Mouse (Mus musculus) frontal cortex, postnatal 10 days (tissue): ENCODE results near the gene Col2a1.

ENCODE experiments used
- DNase-seq, 2 experiments: peaks; one replicate each; pipeline ENCODE4 v3.0.0; 2022; ENCODE audit warnings: low spot score in 2 of 2, mixed read lengths in 1 of 2

Gene Col2a1

DNA sequence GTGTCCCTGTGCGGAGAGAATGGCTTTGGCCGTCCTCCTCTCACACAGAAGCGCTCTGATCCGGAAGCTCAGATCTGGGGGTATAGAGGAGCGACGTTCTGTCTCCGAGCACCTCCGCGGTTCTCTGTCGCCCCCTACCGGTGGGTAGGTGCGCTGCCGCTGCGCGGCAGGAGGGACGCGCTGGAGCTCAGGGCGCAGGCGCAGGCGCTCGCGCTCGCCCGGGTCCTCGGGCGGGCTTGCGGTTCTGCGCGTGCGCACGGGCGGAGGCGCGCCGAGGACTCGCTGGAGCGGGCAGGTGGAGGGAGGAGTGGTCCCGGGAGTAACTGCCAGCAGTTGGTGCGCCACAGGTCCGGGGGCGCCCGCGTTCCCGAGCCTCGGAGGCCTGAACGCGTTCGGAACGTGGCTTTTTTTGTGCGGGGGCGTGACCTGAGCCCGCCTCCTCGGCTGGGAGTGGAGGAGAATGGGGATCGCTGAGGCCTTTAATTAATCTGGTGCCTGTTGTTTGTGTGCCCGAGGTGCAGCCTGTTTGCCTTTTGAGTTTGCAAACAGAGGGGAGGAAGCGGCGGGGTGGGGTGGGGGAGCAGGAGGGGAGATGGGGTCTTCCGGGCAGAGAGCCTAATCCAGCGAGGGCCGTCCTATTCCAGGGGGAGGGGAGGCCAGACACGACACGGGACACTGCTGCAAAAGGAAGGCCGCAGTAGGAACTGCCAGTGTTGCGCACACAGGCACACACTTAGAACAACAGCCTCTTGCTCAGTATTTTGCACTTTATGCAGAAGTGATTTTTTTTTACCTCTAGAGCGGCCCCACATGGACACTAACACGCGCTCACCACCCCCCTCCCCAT lies 40.3 kb downstream of the Col2a1 start, which contains the start of gene Tmem106c:
Gene Tmem106c, plus strand, starts transcription at position 212 of the 847 bp plus-strand sequence.
- DNase-seq = peak; percentile 82 to 90

DNA sequence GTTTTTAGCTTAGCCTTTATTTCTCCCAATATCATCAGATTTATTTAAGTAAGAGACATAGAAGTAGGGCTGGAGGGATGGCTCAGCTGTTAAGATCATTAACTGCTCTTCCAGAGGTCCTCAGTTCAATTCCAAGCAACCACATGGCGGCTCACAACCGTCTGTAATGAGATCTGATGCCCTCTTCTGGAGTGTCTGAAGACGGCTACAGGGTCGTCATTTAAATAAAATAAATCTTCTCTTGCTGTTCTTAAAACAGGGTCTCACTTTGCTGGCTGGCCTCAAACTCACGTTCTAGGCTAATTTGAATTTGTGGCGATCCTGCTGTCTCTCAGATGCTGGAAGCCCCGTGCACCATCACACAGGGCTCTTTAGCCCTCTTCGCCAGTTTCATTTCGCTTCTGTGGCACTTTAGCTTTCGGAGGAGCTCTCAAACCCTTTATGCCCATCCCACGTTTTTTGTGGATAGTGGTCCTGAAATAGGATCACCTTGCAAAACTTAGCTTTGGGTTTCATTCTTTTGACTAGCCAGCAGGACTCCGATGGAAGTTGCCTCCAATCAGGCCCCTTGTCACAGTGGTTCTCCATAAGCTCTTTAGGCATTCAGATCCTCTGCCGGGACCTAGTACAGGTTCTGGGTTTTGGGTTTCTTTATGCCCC lies 41.0 kb downstream of the Col2a1 start:
- no peak for DNase-seq

DNA sequence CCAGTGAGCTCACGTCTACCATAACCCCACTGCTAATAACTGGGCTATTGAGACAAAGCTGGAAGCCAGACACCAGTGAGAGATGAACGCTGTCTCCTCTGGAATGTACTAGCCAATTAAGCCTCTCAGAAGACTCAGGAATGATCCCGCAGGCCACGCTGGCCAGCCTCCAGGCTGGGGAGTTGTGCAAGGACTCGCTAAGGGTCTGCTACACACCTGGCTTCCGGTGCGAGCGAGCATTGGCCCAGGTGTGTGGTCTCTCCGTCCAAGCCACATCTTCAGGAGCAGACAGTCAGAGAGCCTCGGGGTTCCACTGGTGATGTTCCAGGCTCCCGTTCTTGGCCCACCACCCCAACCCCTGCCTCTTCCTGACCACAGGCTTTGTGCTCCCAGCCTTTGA lies 48.1 kb downstream of the Col2a1 start:
- DNase-seq = no peak

DNA sequence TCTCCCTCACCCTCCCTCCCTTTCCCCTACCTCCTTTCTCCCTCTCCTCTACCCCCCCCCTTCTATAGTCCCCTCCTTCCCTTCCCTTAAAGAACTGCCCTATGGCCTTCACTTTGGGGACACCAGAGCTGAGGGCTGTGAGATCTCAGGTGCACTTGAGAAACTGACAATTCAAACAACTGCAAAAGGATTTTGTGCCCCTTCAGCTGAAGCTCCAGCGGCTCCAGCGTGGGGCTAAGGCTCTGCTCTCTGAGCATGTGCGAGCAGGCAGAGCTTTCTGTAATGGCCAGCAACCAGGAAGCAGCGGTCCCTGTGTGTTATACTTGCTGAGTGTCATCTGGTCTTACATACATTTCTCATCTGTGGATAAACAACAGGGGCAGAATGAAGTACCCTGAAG lies 48.8 kb downstream of the Col2a1 start:
- DNase-seq = no peak

DNA sequence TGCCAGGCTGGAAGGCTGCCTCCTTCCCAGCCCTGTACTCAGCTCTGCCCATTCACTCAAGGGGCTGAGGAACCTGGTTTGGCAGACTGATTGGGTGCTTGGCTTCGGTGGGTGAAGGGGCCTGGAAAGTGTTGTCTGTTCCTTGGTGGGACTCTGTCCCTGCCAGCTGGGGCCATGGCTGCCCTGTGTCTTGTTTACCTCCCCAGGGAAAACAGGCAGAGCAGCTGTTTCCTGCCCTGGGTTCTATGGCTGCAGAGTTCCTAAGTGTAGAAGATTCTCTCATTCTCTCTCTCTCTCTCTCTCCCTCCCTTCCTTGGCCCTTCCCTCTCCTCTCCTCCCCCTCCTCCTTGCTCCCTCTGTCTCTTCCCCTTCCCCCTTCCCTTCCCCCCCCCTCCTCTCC lies 49.2 kb downstream of the Col2a1 start:
- no peak for DNase-seq

DNA sequence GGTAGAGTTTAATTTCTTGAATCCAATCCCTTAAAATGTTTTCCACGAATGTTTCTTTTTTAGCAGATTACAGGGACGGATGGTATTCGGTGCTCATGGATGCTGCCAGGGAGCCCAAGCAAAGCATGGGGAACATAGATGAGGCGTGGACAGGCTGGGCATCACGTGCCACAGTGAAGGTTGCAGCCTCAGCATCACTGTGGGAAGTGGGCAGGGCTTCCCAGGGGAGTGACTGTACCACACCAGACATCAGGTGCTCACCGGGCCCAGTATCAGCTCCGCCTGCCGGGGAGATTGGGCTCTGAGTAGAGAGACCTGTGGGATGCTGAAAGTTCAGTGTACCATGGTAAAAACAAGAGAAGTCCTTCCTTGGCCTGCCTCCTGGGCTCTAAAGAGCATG lies 49.8 kb downstream of the Col2a1 start:
- DNase-seq = no peak

DNA sequence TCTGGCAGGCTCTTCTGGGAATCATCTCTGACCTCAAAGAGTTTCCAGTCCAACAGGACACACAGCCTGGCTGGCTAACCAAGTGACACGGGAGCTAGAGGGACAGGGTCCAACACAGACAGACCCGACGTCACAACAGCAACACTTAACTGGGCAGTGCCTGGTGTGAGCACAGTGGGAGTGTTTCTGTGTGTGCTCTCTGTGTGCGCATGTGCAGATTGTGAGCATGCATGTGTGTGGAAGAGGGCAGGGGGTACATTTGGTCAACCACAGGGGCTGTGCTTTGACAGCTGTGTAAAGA lies 51.7 kb downstream of the Col2a1 start:
- no peak for DNase-seq

DNA sequence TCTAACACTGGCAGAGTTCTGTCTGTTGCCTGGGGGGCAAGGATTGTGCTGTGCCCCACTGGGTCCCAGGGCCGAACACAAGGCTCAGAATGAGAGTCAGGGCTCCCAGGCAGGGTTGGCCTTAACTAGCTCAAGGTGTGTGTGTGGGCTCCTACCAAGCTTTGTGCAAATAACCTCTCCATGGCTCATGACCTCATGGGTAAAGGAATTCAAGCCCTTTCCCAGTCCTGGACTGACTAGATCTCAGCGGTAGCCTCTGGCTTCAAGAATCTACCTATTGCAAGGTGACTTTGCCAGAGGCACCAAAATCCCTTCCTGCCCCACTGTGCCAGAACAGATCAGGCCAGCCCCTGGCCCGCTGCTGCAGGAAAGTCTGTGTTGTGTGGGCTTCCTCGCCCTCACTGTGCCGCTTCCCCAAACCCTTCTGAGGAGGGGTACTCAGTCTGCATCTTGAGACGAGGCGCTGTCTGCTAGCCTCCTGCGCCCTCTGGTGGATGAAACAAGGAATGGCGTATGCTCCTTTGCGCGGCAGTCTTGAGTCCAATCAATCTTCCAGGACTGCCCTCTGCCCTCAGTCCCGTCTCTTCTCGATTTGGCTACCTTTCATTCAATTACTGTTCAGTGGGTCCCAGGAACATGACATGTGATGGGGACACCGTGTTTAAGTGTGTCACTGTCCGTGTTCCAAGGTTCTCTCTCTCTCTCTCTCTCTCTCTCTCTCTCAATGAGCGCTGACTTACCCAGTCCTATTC lies 52.2 kb downstream of the Col2a1 start:
- DNase-seq = peak in 1 of 2 experiments; percentile 63

DNA sequence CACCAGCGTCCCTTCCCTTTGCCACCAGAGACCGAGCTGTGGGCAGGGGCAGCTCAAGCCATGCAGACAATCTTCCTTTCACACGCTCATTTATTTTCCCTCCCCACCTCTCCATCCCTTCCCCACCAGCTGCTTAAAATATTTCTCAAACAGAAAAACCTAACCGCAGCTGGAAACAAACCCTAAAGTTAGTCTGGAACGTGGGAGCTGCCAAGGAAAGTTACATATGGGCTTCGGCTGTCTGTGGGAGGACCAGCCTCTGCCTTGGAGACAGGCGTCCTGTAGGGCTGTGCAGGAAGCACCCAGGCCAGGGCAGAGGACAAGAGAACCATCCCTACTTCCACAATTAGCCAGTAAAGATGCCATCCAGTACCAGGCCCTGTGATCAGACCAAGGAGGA lies 54.3 kb downstream of the Col2a1 start:
- DNase-seq = no peak

DNA sequence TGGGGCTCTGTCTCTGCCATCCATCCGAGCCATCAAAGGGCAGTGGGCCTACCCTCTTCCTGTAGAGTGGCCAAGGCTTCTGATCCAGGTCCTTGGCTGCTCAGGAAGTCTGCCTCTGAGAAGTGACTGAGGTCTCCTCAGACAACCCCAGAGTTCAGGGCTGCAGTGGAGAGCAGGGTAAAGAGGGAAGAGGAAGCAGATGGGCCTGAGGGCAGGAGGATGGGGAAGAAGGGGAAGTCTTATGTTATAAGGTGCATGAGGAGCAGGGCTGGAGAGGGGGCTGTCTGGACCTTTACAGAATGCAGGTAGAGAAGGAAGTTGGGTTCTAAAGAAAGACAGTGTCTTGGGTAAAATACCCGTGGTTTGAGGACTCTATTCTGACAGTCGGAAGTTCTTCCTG lies 54.8 kb downstream of the Col2a1 start:
- DNase-seq = no peak

DNA sequence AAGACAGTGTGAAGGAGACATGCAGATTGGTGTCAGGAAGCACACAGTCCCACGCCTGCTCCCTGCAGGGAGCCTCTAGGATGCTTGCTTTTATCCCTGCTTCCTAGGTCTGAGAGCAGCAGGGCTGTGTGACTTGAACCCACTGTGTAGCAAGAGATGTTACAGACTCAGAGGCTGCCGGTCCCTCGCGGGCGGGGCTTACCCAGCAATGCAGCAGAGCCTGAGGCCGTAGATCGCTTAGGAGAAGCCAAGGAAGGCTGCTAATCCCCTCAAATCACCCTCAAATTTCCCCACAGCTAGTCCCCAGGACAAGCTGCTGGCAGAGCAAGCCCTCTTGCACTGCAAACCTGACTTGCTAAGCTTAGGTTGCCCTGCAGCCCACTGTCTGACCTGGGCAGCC lies 55.8 kb downstream of the Col2a1 start:
- no peak for DNase-seq

DNA sequence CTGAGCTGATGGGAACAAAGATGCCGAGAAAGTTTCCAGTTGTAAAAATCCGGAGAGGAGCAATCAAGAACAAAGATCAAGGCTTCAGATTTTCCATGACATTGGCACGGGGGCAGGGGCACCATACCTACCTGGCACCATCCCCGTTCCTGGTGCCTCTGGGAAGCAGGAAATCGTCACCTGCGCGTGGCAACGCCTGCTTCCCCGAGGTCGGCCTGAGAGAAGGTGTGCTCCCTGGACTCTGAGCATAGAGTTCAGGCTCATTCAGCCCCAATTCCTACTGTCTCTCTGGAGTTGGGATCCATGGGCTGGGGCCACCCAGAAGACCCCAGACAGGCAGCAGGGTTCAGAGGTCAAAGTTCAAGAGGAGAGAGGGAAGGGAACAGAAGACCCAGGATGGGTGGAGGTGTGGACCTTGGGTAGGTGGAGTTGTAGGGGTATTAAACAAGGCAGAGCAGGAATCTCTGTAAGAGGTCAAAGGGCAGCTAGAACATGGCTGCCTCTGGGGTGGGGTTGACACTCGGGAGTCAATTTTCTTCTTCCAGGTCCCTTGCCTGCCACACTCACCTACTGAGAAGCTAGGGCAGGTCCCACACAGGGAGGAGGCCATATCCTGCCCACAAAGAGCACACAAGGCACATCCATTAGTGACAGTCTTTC lies 58.7 kb downstream of the Col2a1 start:
- no peak for DNase-seq

DNA sequence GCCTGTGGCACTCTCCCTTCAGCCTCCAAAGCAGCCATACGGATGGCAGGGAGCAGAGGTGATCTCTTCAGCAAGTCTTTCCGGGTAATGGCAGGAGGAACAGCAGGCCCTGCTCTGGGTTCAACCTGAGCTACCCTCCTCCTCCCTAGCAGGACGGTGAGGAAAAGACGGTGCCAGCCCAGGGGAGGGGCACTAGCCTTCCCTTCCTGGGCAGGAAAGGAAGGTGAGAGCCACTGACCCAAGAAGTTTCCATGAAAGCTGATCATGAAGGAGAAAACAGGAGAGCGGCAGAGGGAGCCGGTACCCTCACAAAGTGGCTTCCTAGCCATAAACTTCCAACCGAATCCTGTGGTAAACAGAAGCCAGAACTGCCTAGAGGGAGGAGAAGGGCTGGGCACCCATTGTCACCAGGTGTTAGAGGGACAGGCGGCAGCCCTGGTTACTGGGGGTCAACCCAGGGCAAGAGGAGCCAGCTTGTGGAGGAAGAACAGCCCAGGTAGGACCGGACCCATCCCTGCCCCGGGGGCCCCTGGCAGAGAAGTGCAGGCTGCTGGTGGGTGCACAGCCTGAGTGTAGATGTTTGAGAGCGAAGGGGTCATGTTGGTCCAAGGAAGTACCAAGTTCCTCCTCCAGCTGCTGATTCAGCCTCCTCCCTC lies 59.4 kb downstream of the Col2a1 start:
- no peak for DNase-seq

DNA sequence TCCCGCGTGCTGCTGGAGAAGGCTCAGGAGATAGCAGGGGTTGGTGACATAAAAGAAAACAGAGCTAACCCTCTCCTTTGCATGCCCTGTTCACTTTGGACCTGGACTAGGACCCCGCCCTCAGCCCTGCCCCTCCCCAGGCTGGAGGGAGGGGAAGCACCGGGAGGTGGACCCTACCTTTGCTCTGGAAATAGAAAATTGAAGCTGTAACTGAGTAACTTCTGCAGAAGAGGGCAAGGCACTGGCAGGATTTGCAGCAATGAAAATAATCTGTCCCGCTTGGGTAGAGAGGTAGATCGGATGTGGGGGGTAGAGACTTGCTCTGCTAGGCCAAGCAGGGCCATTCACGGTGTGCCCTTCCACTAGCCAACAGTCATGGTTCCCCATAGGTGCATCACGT lies 61.1 kb downstream of the Col2a1 start:
- no peak for DNase-seq

DNA sequence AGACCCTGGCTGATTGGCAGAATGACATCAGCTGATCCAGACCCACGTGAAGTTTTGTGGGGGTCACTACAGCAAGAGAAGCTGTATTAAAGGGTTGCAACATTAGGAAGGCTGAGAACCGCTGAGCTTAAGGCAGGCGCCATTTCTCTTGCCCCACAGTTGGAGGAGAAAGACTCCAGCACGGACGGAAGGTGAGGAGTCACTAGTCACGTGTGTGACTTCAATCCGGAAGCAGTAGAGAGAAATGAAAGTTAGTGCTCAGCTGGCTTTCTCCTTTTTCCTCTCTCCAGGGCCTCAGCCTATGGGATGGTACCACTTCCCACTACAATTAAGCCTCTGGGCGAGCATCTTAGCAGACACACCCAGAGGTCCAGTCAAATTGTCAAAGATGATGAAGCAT lies 62.0 kb downstream of the Col2a1 start:
- no peak for DNase-seq

DNA sequence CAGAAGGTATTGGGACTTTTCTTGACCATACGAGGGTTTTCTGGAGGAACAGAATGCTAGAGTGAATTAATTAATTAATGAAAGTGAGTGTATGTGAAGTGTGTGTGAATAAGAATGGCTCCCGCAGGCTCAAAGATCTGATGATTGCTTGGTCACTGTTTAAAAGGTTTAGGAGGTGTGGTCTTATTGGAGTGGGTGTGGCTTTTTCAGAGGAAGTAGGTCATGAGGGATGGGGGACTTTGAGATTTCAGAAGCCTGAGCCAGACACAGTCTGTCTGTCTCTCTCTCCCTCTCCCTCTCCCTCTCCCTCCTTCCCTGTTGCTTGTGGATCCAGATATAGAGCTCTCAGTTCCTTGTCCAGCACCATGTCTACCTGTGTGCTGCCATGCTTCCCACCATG lies 63.2 kb downstream of the Col2a1 start:
- DNase-seq = no peak

DNA sequence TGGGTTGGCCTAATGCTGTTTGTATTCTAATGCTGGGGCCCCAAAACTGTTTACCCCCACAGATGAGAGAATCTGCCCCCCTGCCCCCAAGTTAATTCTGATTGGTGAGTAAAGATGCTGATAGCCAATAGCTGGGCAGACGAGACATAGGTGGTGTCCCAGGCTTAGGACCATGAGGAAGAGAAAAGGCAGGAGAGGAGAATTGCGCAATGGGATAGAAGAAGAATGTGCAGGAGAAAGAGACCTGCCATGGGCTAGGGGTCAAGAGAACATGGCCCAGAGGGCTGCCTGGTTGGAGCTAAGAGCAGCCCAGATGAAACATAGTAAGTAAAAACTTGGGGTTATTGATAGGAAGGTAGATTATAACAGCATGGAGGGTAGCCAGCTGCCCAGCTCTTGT lies 64.4 kb downstream of the Col2a1 start:
- no peak for DNase-seq

DNA sequence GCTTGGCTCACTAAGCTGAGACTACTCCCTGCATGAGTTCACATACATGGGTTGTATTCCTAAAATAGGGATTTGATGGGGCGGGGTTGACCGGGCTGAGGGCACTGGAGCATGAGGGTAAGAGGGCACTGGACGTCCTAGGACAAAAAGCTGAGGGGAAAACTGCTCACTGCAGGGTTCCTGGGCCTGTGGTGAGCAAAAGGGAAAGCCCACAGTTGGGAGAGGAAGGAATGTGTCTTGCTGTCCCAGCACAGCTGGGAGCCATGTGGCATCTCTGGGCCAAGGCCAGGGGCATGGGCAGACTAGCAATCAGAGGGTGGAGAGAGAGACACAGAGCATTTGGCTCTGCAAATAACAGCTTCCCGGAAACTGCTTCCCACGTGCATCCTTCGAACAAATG lies 65.9 kb downstream of the Col2a1 start:
- DNase-seq = no peak

DNA sequence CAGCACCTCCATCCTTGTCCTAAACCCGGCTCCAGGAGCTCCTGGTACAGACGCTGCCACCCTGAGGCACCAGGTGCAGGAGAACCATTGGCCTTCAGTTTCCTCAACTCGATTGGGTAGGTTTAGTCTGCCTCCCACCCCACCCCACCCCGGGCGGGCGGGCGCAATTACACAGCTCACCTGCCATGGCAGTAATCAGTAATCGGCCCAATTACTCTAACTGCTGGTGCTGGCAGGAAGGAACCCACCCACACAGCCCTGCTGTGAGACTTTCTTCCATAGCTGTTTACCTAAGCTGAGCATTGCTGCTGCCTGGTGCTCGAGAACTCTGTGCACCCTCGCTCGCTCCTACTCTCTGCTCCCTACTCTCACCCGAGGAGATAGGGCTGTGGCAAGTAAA lies 72.1 kb downstream of the Col2a1 start:
- no peak for DNase-seq

DNA sequence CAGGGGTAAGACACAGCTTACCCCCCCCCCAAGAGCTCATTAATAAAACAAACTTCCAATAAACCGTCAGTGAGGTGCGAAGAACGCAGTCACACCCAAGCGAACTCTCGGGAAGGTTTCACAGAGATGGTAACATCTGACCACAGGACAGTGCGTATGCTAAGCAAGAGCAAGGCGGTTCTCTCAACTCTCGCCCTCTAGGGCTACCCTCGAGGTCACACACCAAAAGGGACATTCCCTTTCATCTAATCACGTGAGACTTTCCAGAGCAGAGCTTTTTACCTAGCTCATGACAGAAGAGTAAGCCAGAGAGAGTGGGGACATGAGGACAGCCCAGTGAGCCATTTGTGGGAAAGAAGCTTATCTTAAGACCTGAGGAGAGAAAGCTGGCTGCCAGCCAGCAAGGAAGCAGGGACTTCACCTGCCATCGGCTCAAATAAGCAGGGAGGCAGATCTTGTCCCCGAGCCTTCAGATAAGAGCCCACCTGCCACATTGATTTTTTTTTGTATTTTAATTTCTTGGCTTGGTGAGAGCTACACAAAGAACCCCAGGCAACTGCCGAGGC lies 75.2 kb downstream of the Col2a1 start:
- no peak for DNase-seq

DNA sequence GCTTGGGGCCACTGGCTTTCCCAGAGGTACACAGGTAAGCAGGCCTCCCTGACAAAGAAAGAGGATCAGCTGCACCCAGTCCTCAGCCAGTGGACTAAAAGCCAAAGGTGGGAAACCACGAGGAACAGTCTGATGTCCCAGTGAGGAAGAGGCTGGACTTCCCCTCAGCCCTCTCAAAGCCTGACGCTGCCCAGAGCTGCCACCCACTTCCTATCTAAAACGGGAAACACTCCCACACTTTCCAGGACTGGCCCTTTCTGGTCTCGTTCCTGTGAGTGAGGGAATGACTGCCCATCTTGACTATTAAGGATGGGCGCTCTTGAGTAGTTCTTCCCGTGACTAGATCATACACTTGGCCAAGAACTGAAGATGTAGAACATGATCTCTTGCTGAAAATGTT lies 76.7 kb downstream of the Col2a1 start:
- no peak for DNase-seq
